Mouse (Mus musculus): ENCODE results near the gene Slc47a1. TPM values are rescaled to one million over a fixed set of nuclear protein-coding genes. Genes with fewer than 3 reads are reported as not detected.

Slc47a1 gene
- total and polyA plus RNA-seq, 3 experiments: 0.11 TPM; not detected in 2

GRCm38 (mm10) chr11:61387233-61387632 is 9.1 kb upstream of the Slc47a1 start:
- TF ChIP-seq TAL1 (conservative IDR thresholded peaks at IDR 0.05; ENCODE audit: low read depth, low read length) (no peak), GATA2 (IDR thresholded peaks at IDR 0.05; ENCODE audit: borderline replicate concordance, low read depth, low read length) (no peak), POLR2AphosphoS5 (IDR thresholded peaks at IDR 0.05; ENCODE audit: insufficient replicate concordance, low read depth, low read length) (no peak), GATA1 (IDR thresholded peaks at IDR 0.05; ENCODE audit: borderline replicate concordance, low read length) (no peak), CTCF (IDR thresholded peaks at IDR 0.05; ENCODE audit: low read depth, low read length) (no peak)
- Histone ChIP-seq H3K36me3 (replicated peaks) (no peaks in the 10 kb centered on the region), H3K4me1 (ENCODE audit: insufficient read depth, low read depth, low read length) (no peaks in the 10 kb centered on the region), H3K4me3 (ENCODE audit: low read depth, low read length) (no peak overlapping the region), H3K27me3 (ENCODE audit: insufficient read depth, low read length) (peaks cover 2% of the 10 kb centered on the region; the same call in 1 of the 2 replicates), H3K9me3 (replicated peaks) (peaks cover 2% of the 10 kb centered on the region; the same call in 1 of the 2 replicates)
- DNase-seq (ENCODE audit: low spot score): no peak
- no peak for ATAC-seq (ENCODE audit: extremely low read depth, insufficient number of reproducible peaks, low FRiP score, poor library complexity, severe bottlenecking)

GRCm38 (mm10) chr11:61385725-61386124 is 7.6 kb upstream of the Slc47a1 start:
- peaks cover 2% of the 10 kb centered on the region; the same call in 1 of the 2 replicates for H3K27me3 ChIP-seq (ENCODE audit: insufficient read depth, low read length)
- DNase-seq (ENCODE audit: low spot score) (no peak), ATAC-seq (ENCODE audit: extremely low read depth, insufficient number of reproducible peaks, low FRiP score, poor library complexity, severe bottlenecking) (no peak)
- TF ChIP-seq POLR2AphosphoS5 (IDR thresholded peaks at IDR 0.05; ENCODE audit: insufficient replicate concordance, low read depth, low read length) (no peak), GATA2 (IDR thresholded peaks at IDR 0.05; ENCODE audit: borderline replicate concordance, low read depth, low read length) (no peak), CTCF (IDR thresholded peaks at IDR 0.05; ENCODE audit: low read depth, low read length) (no peak)
- H3K36me3 ChIP-seq (replicated peaks): no peaks in the 10 kb centered on the region
- H3K9me3 ChIP-seq (replicated peaks): no peaks in the 10 kb centered on the region
- H3K4me1 ChIP-seq (ENCODE audit: insufficient read depth, low read depth, low read length): no peaks in the 10 kb centered on the region
- H3K4me3 ChIP-seq (ENCODE audit: low read depth, low read length): no peak overlapping the region

DNA sequence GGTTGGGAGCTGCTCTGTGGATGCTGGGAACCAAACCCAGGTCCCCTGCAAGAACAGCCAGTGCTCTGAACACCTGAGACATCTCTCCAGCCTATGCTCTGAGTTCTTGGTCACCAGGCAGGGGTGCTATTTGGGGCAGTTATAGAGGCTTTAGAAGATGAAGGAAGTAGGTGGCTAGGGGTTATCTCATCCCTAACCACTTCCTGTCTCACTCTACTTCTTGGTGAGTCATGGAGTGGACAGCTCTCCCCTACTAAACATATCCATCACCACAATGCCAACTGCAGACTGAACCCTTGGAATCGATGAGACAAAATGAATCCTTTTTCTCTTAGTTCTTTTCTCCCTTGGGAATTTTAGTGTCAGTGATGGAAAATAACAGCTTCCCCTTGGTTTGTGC is 3.1 kb upstream of the Slc47a1 start:
- ATAC-seq (ENCODE audit: extremely low read depth, insufficient number of reproducible peaks, low FRiP score, poor library complexity, severe bottlenecking) (no peak), DNase-seq (ENCODE audit: low spot score) (no peak)
- Histone ChIP-seq H3K4me1 (ENCODE audit: insufficient read depth, low read depth, low read length) (no peaks in the 10 kb centered on the region), H3K36me3 (replicated peaks) (no peaks in the 10 kb centered on the region), H3K4me3 (ENCODE audit: low read depth, low read length) (no peak overlapping the region), H3K27me3 (ENCODE audit: insufficient read depth, low read length) (peaks cover 8% of the 10 kb centered on the region), H3K9me3 (replicated peaks) (no peaks in the 10 kb centered on the region)
- TF ChIP-seq TAL1 (conservative IDR thresholded peaks at IDR 0.05; ENCODE audit: low read depth, low read length) (no peak), POLR2AphosphoS5 (IDR thresholded peaks at IDR 0.05; ENCODE audit: insufficient replicate concordance, low read depth, low read length) (no peak), CTCF (IDR thresholded peaks at IDR 0.05; ENCODE audit: low read depth, low read length) (no peak), GATA1 (IDR thresholded peaks at IDR 0.05; ENCODE audit: borderline replicate concordance, low read length) (no peak), GATA2 (IDR thresholded peaks at IDR 0.05; ENCODE audit: borderline replicate concordance, low read depth, low read length) (no peak)

DNA sequence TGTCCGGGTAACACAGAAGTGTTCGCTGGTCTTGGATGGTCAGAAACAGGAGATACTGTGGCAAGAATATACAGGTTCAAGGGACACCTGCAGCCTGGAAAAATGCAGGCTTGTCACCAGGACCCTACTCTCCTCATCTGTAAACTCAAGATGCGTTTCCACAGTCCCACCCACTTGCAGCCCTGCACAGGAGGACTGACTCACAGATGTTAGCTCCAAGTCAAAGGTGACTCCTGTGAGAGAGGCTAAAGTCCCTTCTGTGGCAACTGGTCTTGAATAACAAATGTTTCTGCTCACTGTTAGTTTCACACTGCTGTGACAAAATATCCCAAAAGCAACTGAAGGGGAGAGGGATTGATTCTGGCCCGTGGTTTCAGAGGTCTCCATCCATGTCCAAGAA is 506 bp upstream of the Slc47a1 start:
- Histone ChIP-seq H3K4me1 (ENCODE audit: insufficient read depth, low read depth, low read length) (no peaks in the 10 kb centered on the region), H3K36me3 (replicated peaks) (no peaks in the 10 kb centered on the region), H3K4me3 (ENCODE audit: low read depth, low read length) (no peak overlapping the region), H3K9me3 (replicated peaks) (no peaks in the 10 kb centered on the region), H3K27me3 (ENCODE audit: insufficient read depth, low read length) (peaks cover 8% of the 10 kb centered on the region)
- no peak for DNase-seq (ENCODE audit: low spot score)
- ATAC-seq (ENCODE audit: extremely low read depth, insufficient number of reproducible peaks, low FRiP score, poor library complexity, severe bottlenecking): no peak
- no peak for TF ChIP-seq GATA1 (IDR thresholded peaks at IDR 0.05; ENCODE audit: borderline replicate concordance, low read length)
- no peak for TF ChIP-seq CTCF (IDR thresholded peaks at IDR 0.05; ENCODE audit: low read depth, low read length)
- no peak for TF ChIP-seq TAL1 (conservative IDR thresholded peaks at IDR 0.05; ENCODE audit: low read depth, low read length)
- no peak for TF ChIP-seq POLR2AphosphoS5 (IDR thresholded peaks at IDR 0.05; ENCODE audit: insufficient replicate concordance, low read depth, low read length)
- TF ChIP-seq GATA2 (IDR thresholded peaks at IDR 0.05; ENCODE audit: borderline replicate concordance, low read depth, low read length): no peak

- Histone ChIP-seq H3K27me3 (ENCODE audit: insufficient read depth, low read length) (peaks cover 6% of the 10 kb centered on the region), H3K36me3 (replicated peaks) (no peaks in the 10 kb centered on the region), H3K4me1 (ENCODE audit: insufficient read depth, low read depth, low read length) (no peaks in the 10 kb centered on the region), H3K9me3 (replicated peaks) (no peaks in the 10 kb centered on the region), H3K4me3 (ENCODE audit: low read depth, low read length) (no peak overlapping the region)
- no peak for DNase-seq (ENCODE audit: low spot score)
- no peak for ATAC-seq (ENCODE audit: extremely low read depth, insufficient number of reproducible peaks, low FRiP score, poor library complexity, severe bottlenecking)
- TF ChIP-seq GATA2 (IDR thresholded peaks at IDR 0.05; ENCODE audit: borderline replicate concordance, low read depth, low read length) (no peak), CTCF (IDR thresholded peaks at IDR 0.05; ENCODE audit: low read depth, low read length) (no peak), POLR2AphosphoS5 (IDR thresholded peaks at IDR 0.05; ENCODE audit: insufficient replicate concordance, low read depth, low read length) (no peak), TAL1 (conservative IDR thresholded peaks at IDR 0.05; ENCODE audit: low read depth, low read length) (no peak), GATA1 (IDR thresholded peaks at IDR 0.05; ENCODE audit: borderline replicate concordance, low read length) (no peak)
These were observed 9.5 kb downstream of the Slc47a1 start for GRCm38 (mm10) chr11:61368668-61369067.

DNA sequence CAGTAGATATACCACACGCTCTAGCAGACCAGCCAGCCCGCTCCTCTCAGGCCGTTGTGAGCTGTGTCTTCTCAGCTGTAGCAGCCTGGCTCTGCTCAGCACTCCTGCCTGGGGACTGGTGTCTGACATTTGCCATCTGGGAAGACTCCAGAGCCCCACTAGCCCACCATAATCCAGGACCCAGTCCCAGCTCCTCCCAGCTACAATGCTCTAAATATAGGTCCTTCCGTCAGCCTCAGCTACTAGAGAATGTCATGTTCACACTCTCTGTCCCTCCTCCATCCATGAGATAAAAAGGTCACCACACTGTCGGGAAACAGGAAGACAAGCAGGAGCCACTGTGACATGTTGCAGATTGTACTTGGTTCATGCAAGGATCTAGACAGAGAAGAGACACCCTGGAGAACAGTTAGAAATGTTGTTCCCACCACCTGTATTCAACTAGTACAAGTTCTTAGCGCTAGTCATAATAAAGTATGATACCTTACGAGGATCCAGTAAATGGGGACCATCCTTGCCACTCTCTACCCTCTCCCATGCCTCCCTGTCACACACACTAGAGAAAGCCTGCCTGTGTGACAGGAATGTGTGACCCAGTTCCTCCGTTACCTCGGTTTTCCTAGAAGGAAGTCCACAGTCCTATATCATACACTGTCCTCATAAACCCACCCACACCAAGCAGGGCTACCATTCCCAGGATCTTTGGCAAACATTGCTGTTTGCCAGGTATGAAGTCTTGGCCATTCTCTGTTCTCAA is 11.4 kb downstream of the Slc47a1 start:
- no peak for ATAC-seq (ENCODE audit: extremely low read depth, insufficient number of reproducible peaks, low FRiP score, poor library complexity, severe bottlenecking)

More for the DNA sequence above, 11.4 kb downstream of the Slc47a1 start:
- H3K4me3 ChIP-seq (ENCODE audit: low read depth, low read length): no peak overlapping the region
- no peaks in the 10 kb centered on the region for H3K36me3 ChIP-seq (replicated peaks)
- H3K27me3 ChIP-seq (ENCODE audit: insufficient read depth, low read length): peaks cover 6% of the 10 kb centered on the region
- no peak for DNase-seq (ENCODE audit: low spot score)
- TF ChIP-seq CTCF (IDR thresholded peaks at IDR 0.05; ENCODE audit: low read depth, low read length) (no peak), POLR2AphosphoS5 (IDR thresholded peaks at IDR 0.05; ENCODE audit: insufficient replicate concordance, low read depth, low read length) (no peak), GATA2 (IDR thresholded peaks at IDR 0.05; ENCODE audit: borderline replicate concordance, low read depth, low read length) (no peak), GATA1 (IDR thresholded peaks at IDR 0.05; ENCODE audit: borderline replicate concordance, low read length) (no peak), TAL1 (conservative IDR thresholded peaks at IDR 0.05; ENCODE audit: low read depth, low read length) (no peak)
- H3K4me1 ChIP-seq (ENCODE audit: insufficient read depth, low read depth, low read length): no peaks in the 10 kb centered on the region
- H3K9me3 ChIP-seq (replicated peaks): no peaks in the 10 kb centered on the region
